Mouse (Mus musculus): ENCODE measurements around the gene Gm42417.

Gene Gm42417

DNA sequence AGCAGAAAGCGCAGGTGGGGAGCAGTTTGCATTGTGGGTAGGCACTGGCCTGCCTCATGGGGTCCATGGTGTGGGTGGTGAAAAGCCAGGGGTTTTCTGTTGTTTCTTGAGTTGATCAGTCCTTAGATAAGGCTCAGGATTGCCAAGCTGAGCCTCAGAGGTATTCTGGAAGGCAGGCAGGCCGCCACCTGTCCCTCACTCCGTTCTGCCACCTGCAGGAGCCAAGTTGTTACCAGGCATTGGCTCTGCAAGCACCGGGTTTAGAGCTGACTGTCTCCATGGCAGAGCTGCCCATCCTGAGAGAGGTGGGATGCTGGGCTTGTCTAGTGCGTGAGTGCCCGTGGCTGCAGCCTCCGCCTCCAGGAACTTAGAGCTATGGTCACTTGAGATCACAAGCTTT lies 17.0 kb downstream of the Gm42417 start:
- DNase-seq (ENCODE audit: low spot score in 2 of 2), result no peak

DNA sequence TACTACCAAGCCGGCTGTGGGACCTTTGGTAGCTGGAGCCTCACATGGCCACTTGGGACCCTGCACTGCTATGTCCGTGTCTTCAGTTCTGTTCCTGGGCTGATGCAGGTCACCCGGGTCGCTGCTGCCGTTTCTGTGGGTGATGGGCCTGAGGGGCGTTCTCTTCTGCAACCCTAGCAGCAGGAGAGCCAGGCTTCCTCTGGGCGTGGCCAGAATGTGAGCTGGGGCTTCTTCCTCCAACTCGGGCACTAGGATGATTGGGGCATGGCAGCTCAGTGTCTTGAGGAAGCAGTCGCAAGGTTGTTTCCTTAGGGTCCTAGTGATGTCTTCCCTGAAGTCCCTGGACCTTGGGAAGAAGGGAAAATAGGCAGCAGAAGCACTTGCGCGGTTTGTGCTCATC lies 19.6 kb downstream of the Gm42417 start:
- DNase-seq (ENCODE audit: low spot score in 2 of 2), result no peak

DNA sequence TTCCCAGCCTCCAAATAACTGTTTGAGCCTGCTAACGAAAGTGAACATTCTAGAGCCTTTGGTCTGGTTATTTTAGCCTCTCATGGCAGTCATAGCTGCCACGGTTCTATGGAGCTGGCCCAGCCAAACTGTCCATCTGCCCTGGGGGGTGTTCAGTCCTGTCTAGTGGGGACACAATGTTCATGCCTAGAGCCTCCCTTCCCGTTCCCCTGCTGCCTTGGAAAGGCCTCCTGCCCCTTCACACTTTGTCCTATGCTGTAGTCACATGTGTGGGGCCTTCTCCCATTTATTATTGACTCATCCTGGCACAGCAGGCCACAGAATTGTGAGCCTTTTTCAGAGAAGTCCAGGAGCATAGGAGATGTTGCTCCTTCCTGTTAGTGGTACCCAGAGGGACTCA lies 21.0 kb downstream of the Gm42417 start:
- no peak for DNase-seq (ENCODE audit: low spot score in 2 of 2)

DNA sequence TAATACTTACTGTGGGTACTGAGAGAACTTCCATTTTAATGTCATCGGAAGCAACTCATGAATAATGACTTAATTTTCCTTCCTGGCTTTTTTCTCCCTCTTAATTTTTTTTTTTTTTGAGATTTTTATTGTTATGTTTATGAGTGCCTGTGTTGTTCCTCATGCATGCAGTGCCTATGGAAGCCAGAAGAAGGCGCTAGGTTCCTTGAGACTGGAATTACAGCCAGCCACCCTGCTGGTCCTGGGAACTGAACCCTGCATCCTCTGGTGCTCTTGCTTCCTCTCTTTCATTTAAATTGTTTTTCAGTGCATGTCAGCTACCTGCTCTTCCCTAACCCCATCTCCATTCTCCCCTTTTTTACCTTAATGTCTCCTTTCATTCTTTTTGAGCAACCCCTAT lies 25.5 kb downstream of the Gm42417 start:
- DNase-seq (ENCODE audit: low spot score in 2 of 2), result no peak

DNA sequence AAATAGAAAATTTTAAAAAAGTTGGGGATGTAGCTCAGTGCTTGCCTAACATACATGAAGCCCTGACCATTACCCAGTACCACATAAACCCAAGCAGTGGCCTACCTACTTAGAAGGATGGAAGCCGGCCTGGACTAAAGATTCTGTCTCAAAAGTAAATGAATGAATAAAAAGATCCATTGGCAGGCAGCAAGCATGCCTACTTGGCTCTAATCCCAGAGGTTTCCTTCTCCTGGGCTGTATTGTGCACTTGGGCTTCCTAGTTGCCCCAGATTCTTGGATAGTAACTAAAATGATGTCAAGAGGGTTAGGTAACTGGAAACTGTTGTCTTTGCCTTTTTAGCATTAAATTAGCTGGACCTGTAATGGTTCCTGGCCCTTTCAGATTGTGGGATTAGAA lies 25.9 kb downstream of the Gm42417 start:
- DNase-seq (ENCODE audit: low spot score in 2 of 2), result no peak

DNA sequence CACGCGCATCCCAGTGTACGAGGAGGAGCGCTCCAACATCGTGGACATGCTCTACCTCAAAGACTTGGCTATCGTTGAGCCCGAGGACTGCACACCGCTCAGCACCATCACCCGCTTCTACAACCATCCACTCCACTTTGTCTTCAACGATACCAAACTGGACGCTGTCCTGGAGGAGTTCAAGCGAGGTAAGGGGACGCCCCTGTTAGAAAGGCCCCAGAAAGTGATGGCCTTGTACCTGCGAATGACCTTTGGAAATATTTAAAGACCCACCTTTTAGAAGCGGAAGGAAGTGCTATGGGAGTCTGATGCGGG lies 26.3 kb downstream of the Gm42417 start:
- no peak for DNase-seq (ENCODE audit: low spot score in 2 of 2)

DNA sequence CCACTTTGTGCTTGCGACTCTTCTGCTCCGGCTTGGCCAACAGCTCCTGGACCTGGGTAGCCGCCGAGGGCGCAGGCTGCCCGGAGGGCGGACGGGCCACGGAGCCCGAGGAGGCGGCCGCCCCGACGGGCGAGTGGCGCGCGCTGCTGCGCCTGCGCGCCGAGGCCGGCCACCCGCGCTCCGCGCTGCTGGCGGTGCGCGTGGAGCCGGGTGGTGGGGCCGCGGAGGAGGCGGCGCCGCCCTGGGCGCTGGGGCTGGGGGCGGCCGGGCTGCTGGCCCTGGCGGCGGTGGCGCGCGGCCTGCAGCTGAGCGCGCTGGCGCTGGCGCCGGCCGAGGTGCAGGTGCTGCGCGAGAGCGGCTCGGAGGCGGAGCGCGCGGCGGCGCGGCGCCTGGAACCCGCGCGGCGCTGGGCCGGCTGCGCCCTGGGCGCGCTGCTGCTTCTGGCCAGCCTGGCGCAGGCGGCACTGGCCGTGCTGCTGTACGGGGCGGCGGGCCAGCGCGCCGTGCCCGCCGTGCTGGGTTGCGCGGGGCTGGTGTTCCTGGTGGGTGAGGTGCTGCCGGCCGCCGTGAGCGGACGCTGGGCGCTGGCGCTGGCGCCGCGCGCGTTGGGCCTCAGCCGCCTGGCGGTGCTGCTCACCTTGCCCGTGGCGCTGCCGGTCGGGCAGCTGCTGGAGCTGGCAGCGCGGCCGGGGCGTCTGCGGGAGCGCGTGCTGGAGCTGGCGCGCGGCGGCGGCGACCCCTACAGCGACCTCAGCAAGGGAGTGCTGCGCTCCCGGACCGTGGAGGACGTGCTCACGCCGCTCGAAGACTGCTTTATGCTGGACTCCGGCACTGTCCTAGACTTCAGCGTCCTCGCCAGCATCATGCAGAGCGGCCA lies 26.9 kb downstream of the Gm42417 start:
- peak; percentile 27 to 51 for DNase-seq (ENCODE audit: low spot score in 2 of 2)

DNA sequence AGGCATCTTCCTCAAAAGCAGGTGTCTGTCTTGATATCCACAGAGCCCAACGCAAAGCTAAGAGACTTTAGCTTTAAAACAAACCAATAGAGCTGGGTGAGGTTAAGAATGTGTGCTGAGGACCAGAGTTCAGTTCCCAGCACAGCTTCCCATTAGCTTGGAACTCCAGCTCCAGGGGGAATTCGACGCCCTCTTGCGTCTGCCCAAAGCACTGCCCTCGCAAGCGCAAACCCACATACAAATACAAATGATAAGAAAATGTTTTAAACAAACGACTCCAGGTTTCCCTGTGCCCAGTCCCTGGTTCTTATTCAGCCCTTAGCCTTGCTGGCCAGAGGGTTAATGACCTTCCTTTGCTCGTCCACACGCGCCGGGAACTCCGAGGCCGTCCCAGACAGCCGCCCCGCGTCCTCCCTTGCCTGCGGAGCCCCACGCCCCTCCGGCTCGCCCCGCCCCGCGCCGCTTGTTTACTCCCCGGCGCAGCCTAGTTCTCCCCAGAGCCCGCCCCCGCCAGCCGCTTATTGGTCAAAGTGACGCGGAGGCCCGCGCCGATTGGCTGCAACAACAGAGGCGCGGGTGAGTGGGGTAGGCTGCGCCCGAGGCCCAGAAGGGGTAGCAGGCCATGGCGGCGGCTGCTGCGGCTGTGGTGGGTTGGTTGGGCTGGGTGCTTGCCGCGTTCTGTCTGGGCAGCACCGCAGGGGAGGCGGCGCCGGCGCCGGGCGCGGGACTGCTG lies 27.8 kb downstream of the Gm42417 start, which contains the start of gene Cnnm3:
Gene Cnnm3, plus strand, starts transcription at position 579 of the 733 bp plus-strand sequence.
- peak; percentile 100 for DNase-seq (ENCODE audit: low spot score in 2 of 2)

DNA sequence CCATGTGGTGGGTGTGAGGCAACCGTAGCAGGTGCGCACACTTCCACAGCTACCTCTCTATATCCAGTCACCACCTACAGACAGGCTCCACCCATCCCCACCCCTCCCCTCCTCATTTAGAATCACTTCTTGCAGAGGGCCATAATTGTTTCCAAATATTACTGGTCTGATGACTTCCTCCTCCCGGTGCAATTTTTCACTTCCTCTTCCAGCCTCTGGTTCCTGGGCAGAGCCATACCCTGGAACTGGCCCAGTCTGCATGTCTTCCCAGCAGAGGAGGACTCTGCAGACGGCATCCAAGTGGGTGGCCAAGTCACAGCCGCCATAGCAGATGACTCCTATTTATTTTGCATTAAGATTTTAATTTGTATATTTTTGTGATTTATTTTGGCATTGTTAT lies 31.0 kb downstream of the Gm42417 start:
- DNase-seq (ENCODE audit: low spot score in 2 of 2), result no peak

DNA sequence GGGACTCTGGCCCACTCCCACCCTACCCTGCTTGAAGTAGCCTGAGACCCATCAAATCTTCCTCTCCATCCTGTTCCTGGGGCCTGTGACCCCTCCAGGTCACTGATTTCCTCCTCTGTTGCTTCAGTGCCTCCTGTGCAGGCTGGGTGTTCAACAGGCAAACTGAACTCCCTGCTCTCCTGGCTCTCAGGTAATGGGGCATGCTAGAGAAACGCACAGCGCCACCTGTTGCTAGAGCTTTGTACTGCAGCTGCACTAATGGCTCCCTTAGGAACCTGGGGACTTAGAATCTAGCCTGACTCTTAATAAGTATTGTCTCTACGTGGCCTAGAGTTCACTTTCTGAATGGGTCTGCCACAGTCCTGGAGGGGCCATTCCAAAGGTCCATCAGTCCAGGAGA lies 38.0 kb downstream of the Gm42417 start:
- DNase-seq (ENCODE audit: low spot score in 2 of 2), result peak; percentile 51 to 80

DNA sequence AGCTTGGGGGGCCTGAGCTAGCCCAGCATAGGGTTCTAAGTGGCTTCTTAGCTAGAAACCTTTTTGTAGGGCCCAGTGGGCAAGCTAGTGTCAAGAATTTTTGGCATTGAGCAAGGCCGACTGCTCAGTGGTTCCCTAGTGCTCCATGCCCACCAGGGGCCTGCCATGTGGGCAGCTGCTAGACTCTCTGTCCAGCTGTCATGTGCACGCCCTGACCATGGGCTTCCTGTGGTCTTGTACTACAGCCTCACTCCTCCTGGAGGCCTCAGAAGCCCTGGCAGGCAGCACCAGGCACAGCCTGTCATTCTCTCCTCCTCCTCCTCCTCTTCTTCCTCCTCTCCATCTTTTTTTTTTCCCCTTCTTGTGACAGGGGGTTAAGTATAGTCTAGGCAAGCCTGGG lies 41.9 kb downstream of the Gm42417 start:
- DNase-seq (ENCODE audit: low spot score in 2 of 2), result no peak

DNA sequence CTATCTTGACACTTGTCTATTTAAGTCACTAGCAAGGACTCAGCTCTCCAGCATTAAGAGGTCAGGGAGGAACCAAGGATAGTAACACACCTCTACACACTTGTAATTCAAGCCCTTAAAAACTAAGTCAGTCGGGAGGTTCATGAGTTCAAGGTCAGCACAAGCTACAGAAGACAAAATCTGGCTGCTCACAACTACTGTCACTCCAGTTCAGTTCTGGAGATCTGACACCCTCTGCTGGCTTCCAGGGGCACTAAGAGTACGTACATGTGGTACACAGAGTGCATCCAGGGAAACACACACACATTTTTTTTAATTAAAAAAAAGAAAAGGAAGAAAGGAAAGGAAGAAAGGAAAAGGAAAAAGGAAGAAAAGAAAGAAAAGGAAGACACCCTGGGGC lies 42.5 kb downstream of the Gm42417 start:
- DNase-seq (ENCODE audit: low spot score in 2 of 2), result no peak

DNA sequence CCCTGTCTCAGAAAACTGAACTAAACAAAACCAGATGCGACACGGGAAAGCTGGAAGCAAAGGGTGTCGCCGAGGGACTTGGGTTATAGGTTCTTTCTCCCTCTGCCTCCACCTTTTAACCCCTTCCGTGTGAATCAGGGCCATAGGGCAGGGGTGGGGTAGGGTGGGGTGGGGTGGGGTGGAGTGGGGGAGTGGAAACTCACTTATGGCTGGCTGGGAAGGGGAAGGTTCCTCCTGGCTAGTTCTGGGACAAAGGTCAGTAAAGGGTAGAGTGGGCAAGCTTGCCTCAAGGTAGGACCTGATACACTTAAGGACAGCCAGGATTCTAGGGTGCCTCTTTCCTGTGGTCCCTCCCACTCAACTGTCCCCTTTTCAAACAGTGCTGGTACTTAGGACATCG lies 45.9 kb downstream of the Gm42417 start:
- DNase-seq (ENCODE audit: low spot score in 2 of 2), result no peak

DNA sequence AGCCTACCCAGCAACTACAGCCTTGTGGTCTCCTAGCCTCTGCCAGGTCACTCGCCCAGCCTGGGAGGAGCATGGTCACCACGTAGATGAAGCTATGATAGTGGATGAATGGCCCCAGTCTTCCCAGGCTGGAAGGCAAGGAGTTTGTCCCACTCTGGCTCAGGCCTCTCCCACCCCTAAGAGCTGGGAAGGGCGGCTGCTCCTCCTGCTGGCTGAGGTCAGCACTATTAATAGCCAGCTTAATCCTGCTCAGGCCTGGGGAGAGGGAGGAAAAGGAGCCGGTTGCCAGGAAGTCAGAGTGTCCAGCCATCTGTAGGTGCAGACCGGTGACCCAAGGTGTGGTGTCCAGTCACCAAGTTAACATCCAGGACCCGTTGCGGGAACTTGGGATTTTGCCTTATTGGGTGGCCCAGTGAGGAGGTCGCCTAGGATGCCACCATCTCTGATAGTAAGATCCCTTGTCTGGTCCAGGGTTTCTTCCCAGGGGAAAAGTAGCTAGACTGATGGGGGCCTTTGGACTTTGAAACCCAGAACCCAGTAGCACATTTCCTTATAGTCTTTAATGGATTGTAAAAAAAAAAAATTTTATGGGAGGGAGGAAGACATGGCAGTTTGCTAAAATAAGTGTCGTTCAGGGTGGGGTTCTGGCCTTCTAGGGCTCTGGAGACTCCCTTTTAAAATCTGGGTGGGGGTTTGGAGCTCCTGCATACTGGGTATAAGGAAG lies 46.7 kb downstream of the Gm42417 start:
- no peak for DNase-seq (ENCODE audit: low spot score in 2 of 2)

DNA sequence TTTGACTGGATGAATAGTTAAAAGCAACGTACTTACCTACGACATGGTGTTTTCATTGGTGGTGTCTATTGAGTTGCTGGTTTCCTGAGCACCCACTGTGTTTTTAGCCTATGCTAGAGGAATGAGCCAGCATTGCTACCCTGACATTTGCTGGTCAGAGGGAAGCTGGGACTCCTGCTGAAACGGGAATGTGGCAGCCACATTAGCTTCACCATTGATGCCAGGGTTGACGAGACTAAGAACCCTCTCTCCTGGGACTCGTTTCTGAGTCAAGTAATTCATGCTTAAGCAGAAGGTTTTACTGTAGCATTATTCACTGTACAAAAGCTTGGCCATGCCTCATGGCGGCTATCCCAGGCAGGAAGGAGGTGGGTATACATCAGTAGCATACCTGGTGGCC lies 49.6 kb downstream of the Gm42417 start:
- DNase-seq (ENCODE audit: low spot score in 2 of 2), result no peak

DNA sequence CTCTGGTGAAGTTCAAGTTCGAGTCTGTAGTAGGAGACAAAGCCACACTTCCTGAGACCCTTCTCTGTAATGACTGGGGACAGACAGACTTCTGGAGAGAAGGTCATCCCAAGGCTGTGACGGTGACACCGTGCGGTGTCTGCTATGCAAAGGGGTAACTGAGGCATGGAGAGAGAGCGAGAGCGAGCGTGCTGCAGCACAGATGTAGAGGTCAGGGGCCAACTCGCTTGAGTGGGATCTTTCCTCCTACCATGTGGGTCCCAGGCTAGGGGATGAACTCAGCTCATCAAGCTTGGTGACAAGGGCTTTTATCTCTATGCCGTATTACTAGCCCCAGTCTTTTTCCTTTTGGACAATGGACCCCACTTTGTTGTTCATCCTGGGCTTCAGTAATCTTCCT lies 52.1 kb downstream of the Gm42417 start:
- DNase-seq (ENCODE audit: low spot score in 2 of 2), result no peak

DNA sequence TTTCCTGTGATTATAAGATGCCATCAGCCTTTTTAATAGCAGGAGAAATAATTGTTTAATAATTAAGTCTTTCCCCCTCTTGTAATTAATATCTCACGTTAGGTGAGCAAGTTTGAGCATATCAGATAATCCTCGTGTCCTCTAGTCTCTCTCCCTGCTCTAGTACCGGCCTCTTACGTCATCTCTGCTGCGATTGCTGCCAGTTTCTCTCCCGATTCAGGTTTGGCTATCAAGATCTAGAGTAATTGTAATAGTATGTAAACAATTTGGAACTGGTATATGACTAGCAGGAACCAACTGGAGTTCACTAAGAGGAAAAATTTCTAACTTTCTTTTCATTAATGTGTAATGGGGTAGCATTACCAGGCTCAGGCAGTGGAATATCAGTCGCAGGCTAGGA lies 54.1 kb downstream of the Gm42417 start:
- DNase-seq (ENCODE audit: low spot score in 2 of 2), result no peak

DNA sequence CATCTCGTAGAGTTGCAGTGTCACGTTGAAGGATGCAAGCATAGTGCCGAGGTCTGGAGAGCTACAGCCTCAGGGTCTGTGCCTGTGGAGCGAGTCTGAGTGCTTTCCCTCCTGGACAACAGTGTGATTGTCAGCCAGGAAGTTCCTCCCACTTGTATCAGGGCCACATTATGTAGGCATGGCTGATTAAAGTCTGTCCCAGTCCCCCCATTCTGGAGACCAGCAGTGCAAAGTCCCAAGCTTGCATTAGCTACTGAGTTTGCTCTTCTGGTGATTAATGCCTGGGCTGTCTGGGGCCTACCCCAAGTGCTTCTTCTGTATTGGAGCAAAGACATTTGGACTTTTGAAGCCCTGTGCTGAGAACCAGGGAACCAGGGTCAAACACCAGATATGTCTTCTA lies 55.4 kb downstream of the Gm42417 start:
- DNase-seq (ENCODE audit: low spot score in 2 of 2), result no peak

Data from thymus, postnatal 10 days (tissue).